Mouse (Mus musculus) MEL (cell line): Measurements from ENCODE around the gene Ovch2. TPM values are rescaled to one million over a fixed set of nuclear protein-coding genes. Genes with fewer than 3 reads are reported as not detected.

ENCODE experiments used
- DNase-seq: peaks from one replicate; pipeline ENCODE4 v3.0.0; 2011; ENCODE audit warnings: low read depth, low spot score
- H3K27ac ChIP-seq: 2 replicates; pipeline ENCODE4 v1.5.1; 2012; ENCODE audit warnings: low read depth, mild to moderate bottlenecking, control low read depth, low read length, moderate library complexity; ENCODE audit not compliant: control insufficient read depth
- H3K27me3 ChIP-seq, 2 experiments: fragments of 150-350 bp in 1 of 2; sonication (generic) in 1 of 2; 2 replicates each; pipeline ENCODE4 v1.6.1; 2012; ENCODE audit warnings: low read length in 2 of 2, mild to moderate bottlenecking in 2 of 2, improper control_type of control experiment in 1 of 2, moderate library complexity in 1 of 2; ENCODE audit not compliant: insufficient read depth in 2 of 2, control insufficient read depth in 1 of 2
- H3K36me3 ChIP-seq, 2 experiments: 2 replicates each; pipeline ENCODE4 v1.6.1; 2012 to 2014; ENCODE audit warnings: low read length in 2 of 2, improper control_type of control experiment in 1 of 2, inconsistent platforms in 1 of 2, mild to moderate bottlenecking in 1 of 2; ENCODE audit not compliant: insufficient read depth in 2 of 2, control insufficient read depth in 1 of 2
- H3K4me1 ChIP-seq, 2 experiments: fragments of 150-350 bp in 1 of 2; sonication (generic) in 1 of 2; 2 replicates each; pipeline ENCODE4 v1.6.1; 2012; ENCODE audit warnings: low read length in 2 of 2, improper control_type of control experiment in 1 of 2, mild to moderate bottlenecking in 1 of 2; ENCODE audit not compliant: insufficient read depth in 2 of 2, control insufficient read depth in 1 of 2
- H3K4me3 ChIP-seq, 2 experiments: fragments of 150-350 bp in 1 of 2; sonication (generic) in 1 of 2; 2 replicates each; pipeline ENCODE4 v1.5.1; 2012; ENCODE audit warnings: low read depth in 2 of 2, low read length in 2 of 2, mild to moderate bottlenecking in 2 of 2, moderate library complexity in 2 of 2, control low read depth in 1 of 2, improper control_type of control experiment in 1 of 2; ENCODE audit not compliant: control insufficient read depth in 1 of 2, insufficient read depth in 1 of 2
- H3K79me2 ChIP-seq: 2 replicates; pipeline ENCODE4 v1.6.1; 2012; ENCODE audit warnings: mild to moderate bottlenecking, low read length, moderate library complexity; ENCODE audit not compliant: control insufficient read depth, poor library complexity, insufficient read depth
- H3K9ac ChIP-seq: 2 replicates; pipeline ENCODE4 v1.6.1; 2012; ENCODE audit warnings: low read depth, mild to moderate bottlenecking, control low read depth, low read length, moderate library complexity; ENCODE audit not compliant: control insufficient read depth, poor library complexity, severe bottlenecking
- H3K9me3 ChIP-seq: fragments of 150-350 bp; sonication (generic); replicated peaks from 2 replicates; pipeline ENCODE4 v1.6.1; 2012; ENCODE audit warnings: mild to moderate bottlenecking, low read length, improper control_type of control experiment, moderate library complexity; ENCODE audit not compliant: insufficient read depth
- BHLHE40 ChIP-seq: IDR thresholded peaks from 2 replicates; pipeline ENCODE4 v1.6.1; 2012; ENCODE audit warnings: low read depth, mild to moderate bottlenecking, inconsistent platforms, low read length, improper control_type of control experiment, borderline replicate concordance
- HCFC1 ChIP-seq: IDR thresholded peaks from 2 replicates; pipeline ENCODE4 v1.6.1; 2012; ENCODE audit warnings: low read depth, mild to moderate bottlenecking, inconsistent platforms, low read length, improper control_type of control experiment, moderate library complexity
- JUND ChIP-seq: IDR thresholded peaks from 2 replicates; pipeline ENCODE4 v1.6.1; 2011; ENCODE audit warnings: low read depth, mild to moderate bottlenecking, improper control_type of control experiment, low read length
- KAT2A ChIP-seq: conservative IDR thresholded peaks from 2 replicates; pipeline ENCODE4 v1.6.1; 2012; ENCODE audit warnings: low read depth, low read length, improper control_type of control experiment, inconsistent platforms
- MAX ChIP-seq: IDR thresholded peaks from 2 replicates; pipeline ENCODE4 v1.6.1; 2011; ENCODE audit warnings: low read length, improper control_type of control experiment
- MAZ ChIP-seq: IDR thresholded peaks from 2 replicates; pipeline ENCODE4 v1.6.1; 2012; ENCODE audit warnings: low read depth, mild to moderate bottlenecking, inconsistent platforms, low read length, improper control_type of control experiment
- MXI1 ChIP-seq: IDR thresholded peaks from 2 replicates; pipeline ENCODE4 v1.6.1; 2011; ENCODE audit warnings: mild to moderate bottlenecking, low read depth, low read length, improper control_type of control experiment
- MYC ChIP-seq: IDR thresholded peaks from 2 replicates; pipeline ENCODE4 v1.6.1; 2011; ENCODE audit warnings: low read depth, mild to moderate bottlenecking, low read length, improper control_type of control experiment, moderate library complexity
- NRF1 ChIP-seq: IDR thresholded peaks from 2 replicates; pipeline ENCODE4 v1.6.1; 2014; ENCODE audit warnings: low read depth, mild to moderate bottlenecking, inconsistent platforms, low read length, improper control_type of control experiment, moderate library complexity; ENCODE audit not compliant: poor library complexity, insufficient read depth, severe bottlenecking
- POLR2A ChIP-seq, 2 experiments: IDR thresholded peaks; 2 replicates each; pipeline ENCODE4 v1.6.1; 2011 to 2012; ENCODE audit warnings: low read length in 2 of 2, mild to moderate bottlenecking in 2 of 2, control low read depth in 1 of 2, improper control_type of control experiment in 1 of 2, low read depth in 1 of 2, moderate library complexity in 1 of 2; ENCODE audit not compliant: control insufficient read depth in 1 of 2, insufficient read depth in 1 of 2, poor library complexity in 1 of 2
- RAD21 ChIP-seq: IDR thresholded peaks from 2 replicates; pipeline ENCODE4 v1.6.1; 2011; ENCODE audit warnings: mild to moderate bottlenecking, low read depth, low read length, improper control_type of control experiment
- UBTF ChIP-seq: IDR thresholded peaks from 2 replicates; pipeline ENCODE4 v1.6.1; 2012; ENCODE audit warnings: low read depth, mild to moderate bottlenecking, inconsistent platforms, low read length, improper control_type of control experiment, moderate library complexity, borderline replicate concordance; ENCODE audit not compliant: insufficient read depth
- USF1 ChIP-seq: IDR thresholded peaks from 2 replicates; pipeline ENCODE4 v1.6.1; 2014; ENCODE audit warnings: low read depth, mild to moderate bottlenecking, inconsistent platforms, low read length, improper control_type of control experiment, moderate library complexity
- ZKSCAN1 ChIP-seq: IDR thresholded peaks from 2 replicates; pipeline ENCODE4 v1.6.1; 2012; ENCODE audit warnings: low read depth, mild to moderate bottlenecking, inconsistent platforms, low read length, improper control_type of control experiment, moderate library complexity
- polyA plus RNA-seq, 2 experiments: library from polyadenylated mRNA; stranded (reverse) in 1 of 2; unstranded in 1 of 2; fragments of >175 nt in 1 of 2; fragments of >200 nt in 1 of 2; gene quantifications; 2 replicates each; pipeline versions ENCODE4 v1.2.1 to v1.2.4; 2012; ENCODE audit warnings: low replicate concordance in 2 of 2, low read depth in 1 of 2; ENCODE audit not compliant: insufficient read length in 2 of 2, insufficient read depth in 1 of 2, missing spikeins in 1 of 2
- total RNA-seq: library from RNA; depleted of rRNA; stranded (reverse); fragments of 300-350 nt; gene quantifications from 2 replicates; pipeline ENCODE4 v1.2.3, GENCODE M21; 2012

Gene Ovch2
- total and polyA plus RNA-seq, 3 experiments, result not detected

DNA sequence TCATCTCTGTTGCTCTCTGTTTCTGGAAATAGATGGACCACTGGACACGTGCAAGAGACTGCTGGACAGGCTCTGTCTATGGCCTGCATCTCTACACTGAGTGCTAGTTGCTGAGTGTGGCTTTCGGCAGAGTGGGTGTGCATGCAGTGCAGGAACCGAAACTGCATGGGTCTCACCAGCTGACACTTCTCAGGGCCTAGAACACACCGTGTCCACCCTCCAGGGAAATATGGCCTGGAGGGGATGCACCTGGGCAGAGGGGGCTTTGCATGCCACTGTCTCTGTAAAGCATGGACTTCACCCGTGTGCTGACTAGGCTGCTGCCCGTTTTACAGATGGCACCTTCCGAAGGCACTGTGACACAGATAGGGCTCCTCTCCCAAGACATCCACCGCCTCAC, 55.0 kb downstream of the Ovch2 start:
- Histone ChIP-seq H3K9me3 (no peaks in the 10 kb centered on the region), H3K79me2 (no peaks in the 10 kb centered on the region), H3K27me3 (no peaks in the 10 kb centered on the region), H3K27ac (no peak overlapping the region), H3K4me3 (no peak overlapping the region), H3K4me1 (no peaks in the 10 kb centered on the region), H3K36me3 (no peaks in the 10 kb centered on the region), H3K9ac (no peak overlapping the region)
- DNase-seq, result no peak
- no peak for TF ChIP-seq POLR2A (IDR thresholded peaks at IDR 0.05; ENCODE audit: control insufficient read depth in 1 of 2, insufficient read depth in 1 of 2, low read depth in 1 of 2, low read length in 2 of 2, poor library complexity in 1 of 2)
- TF ChIP-seq MXI1, result no peak
- TF ChIP-seq MAX, result no peak
- TF ChIP-seq ZKSCAN1, result no peak
- no peak for TF ChIP-seq UBTF
- TF ChIP-seq BHLHE40, result no peak
- no peak for TF ChIP-seq RAD21
- no peak for TF ChIP-seq USF1
- no peak for TF ChIP-seq HCFC1

- Histone ChIP-seq H3K79me2 (no peaks in the 10 kb centered on the region), H3K4me1 (no peaks in the 10 kb centered on the region), H3K4me3 (no peak overlapping the region), H3K9ac (no peak overlapping the region), H3K36me3 (no peaks in the 10 kb centered on the region), H3K27me3 (no peaks in the 10 kb centered on the region), H3K27ac (no peak overlapping the region), H3K9me3 (no peaks in the 10 kb centered on the region)
- TF ChIP-seq MAZ (no peak), MYC (no peak), JUND (no peak), NRF1 (no peak)
- DNase-seq, result no peak
Observed at GRCm38 (mm10) chr7:107745111-107745510, 55.9 kb downstream of the Ovch2 start.

DNA sequence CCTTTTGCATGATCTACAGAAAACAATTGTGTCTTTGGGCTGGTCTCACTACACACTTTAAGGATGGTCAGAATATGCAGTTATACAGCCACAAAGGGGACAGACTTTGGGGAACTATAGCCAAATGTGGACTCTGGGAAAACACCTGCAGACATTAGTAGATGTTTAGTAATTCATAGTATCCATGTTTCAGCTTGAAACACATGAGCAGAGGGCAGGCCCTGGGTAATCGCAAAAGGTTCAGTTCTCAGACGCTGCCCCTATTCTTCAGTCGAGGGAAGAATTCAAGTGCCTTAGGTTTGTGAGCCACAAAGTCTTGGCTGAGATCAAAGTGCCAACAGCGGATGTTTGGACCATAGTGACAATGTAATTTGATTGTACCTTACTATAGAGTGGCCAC, 56.6 kb downstream of the Ovch2 start:
- TF ChIP-seq USF1 (no peak), KAT2A (no peak)
- Histone ChIP-seq H3K27ac (no peak overlapping the region), H3K9me3 (no peaks in the 10 kb centered on the region), H3K36me3 (no peaks in the 10 kb centered on the region), H3K4me3 (no peak overlapping the region), H3K4me1 (no peaks in the 10 kb centered on the region), H3K79me2 (no peaks in the 10 kb centered on the region), H3K27me3 (no peaks in the 10 kb centered on the region), H3K9ac (no peak overlapping the region)
- DNase-seq, result no peak
